Mouse (Mus musculus) heart, adult 18-20 months (tissue): Measurements from ENCODE around the gene Gm13305. TPM values are rescaled to one million over a fixed set of nuclear protein-coding genes. Genes with fewer than 3 reads are reported as not detected.
"Not testable (repeated sequence)": the region's sequence is repeated elsewhere in the genome, so short reads cannot be mapped to it uniquely, and the experiment has no call there.

ENCODE experiments used
- DNase-seq, 2 experiments: peaks; one replicate each; pipeline ENCODE4 v3.0.0; 2021 to 2022; ENCODE audit warnings: mixed read lengths in 1 of 2
- long read RNA-seq, 2 experiments: library from polyadenylated mRNA; stranded (forward); transcript quantifications; one replicate each; pipeline ENCODE4 v2.0.0; 2021
- total RNA-seq, 2 experiments: library from RNA; stranded (reverse); gene quantifications; 2 replicates each; pipeline ENCODE4 v1.2.3; 2021

Gene Gm13305
- total RNA-seq = under 1 TPM; 0.26 to 0.60 TPM
- long read RNA-seq, experiment 1, partial matches to known transcripts = 1 of 1 reads
- long read RNA-seq, experiment 1, other reads (novel, unspliced or antisense) = 0 of 1 reads
- long read RNA-seq, experiment 2 = 0 reads

- not testable (repeated sequence) for DNase-seq
Observed at GRCm38 (mm10) chr4:42168503-42168902, at the start of gene Gm13305. TSS of gene Gm13305 (minus strand) at chr4:42168603.

DNA sequence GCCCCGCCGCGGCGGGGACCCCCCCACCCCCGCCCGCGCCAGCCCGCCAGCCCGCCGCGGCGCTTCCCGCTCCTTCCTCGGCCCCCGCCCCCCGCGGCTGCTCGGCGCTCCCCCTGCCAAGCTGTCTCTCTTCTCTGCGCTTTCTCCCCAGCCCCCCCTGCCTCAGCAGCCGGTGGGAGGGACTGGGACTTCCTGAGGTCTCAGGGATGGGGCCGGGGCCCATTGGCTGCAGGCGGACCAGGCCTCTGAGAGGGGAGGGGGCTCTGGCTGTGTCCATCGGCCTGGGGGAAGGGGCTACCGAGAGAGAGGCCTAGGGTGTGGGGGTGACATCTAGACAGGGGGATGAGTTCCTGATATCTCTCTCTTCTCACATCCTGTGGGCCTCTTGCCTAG is 16.6 kb upstream of the Gm13305 start:
- DNase-seq = not testable (repeated sequence)

GRCm38 (mm10) chr4:42184324-42184979 is 16.0 kb upstream of the Gm13305 start:
- not testable (repeated sequence) for DNase-seq

GRCm38 (mm10) chr4:42183234-42184197 is 15.1 kb upstream of the Gm13305 start:
- not testable (repeated sequence) for DNase-seq

DNA sequence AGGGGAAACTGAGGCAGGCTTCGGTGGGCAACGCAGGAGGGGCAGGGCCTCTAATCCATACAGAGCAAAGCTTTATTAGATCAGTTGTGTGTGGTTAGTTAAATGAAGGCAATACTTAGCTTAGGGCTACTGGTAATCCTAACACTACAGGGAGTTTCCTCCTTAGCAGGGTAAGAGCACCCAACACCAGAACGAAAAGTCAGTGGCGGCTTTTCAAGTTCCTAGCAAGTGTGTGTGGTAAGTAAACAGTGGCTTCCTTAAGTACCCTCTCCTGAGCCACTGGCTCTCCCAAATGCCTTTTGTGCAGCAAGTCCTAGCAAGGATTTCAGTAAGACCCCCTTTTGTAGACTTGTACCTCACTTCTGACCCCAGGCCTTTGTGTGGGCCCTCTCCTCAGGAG is 9.8 kb upstream of the Gm13305 start:
- DNase-seq = not testable (repeated sequence)

GRCm38 (mm10) chr4:42153136-42153535 is 15.3 kb downstream of the Gm13305 start, which contains the start of gene Gm13306:
TSS of gene Gm13306 (plus strand) at chr4:42153436.
- DNase-seq = not testable (repeated sequence)

DNA sequence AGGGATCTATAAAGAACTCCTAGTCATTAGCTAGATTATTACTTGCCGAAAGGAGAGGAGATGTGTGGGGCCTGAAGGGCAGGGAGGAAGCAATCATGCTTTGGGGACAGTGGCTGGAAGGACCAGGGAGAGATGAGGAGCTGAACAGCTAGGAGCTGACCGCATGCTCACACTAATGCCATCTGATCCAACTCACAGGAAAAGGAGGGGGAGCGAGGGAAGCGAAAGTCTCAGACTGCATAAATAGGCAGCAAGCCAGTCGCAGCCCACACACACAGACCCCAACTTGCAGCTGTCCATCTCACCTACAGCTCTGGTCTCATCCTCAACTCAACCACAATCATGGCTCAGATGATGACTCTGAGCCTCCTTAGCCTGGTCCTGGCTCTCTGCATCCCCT is 53.9 kb downstream of the Gm13305 start, which contains the start of gene Gm13304:
Gene Gm13304 (plus strand): TSS at position 301 of the 400 bp plus-strand sequence.
- DNase-seq = not testable (repeated sequence)

Other genes with a start within 250 kb of the Gm13305 start
- under 1 TPM; 0.57 to 0.59 TPM for gene Gm20878, start 227.0 kb downstream of the Gm13305 start, total RNA-seq
- under 1 TPM in 1 of 2 experiments, not detected in 1; 0.10 TPM for gene Fam205a4, start 202.5 kb downstream of the Gm13305 start, total RNA-seq
- gene Gm21093, start 133.9 kb downstream of the Gm13305 start, total RNA-seq = not detected
- not detected for gene Gm3893, start 77.4 kb downstream of the Gm13305 start, total RNA-seq
- 10 to 100 TPM; 37.8 to 38.7 TPM for gene Gm13304, start 53.8 kb downstream of the Gm13305 start, total RNA-seq
- not detected for gene Gm13306, start 15.2 kb downstream of the Gm13305 start, total RNA-seq
- not detected for gene Gm10600, start 72.0 kb upstream of the Gm13305 start, total RNA-seq
- not detected for gene Ccl21b, start 87.2 kb upstream of the Gm13305 start, total RNA-seq
- not detected for gene Gm21953, start 125.7 kb upstream of the Gm13305 start, total RNA-seq
- not detected for gene Fam205a3, start 149.7 kb upstream of the Gm13305 start, total RNA-seq